Mouse (Mus musculus) neural tube, embryonic 14.5 days (tissue): Measurements from ENCODE around the gene Fam53a. TPM values are rescaled to one million over a fixed set of nuclear protein-coding genes. Genes with fewer than 3 reads are reported as not detected.

Experiments
- ATAC-seq: fragments of 200-750 bp; cut with Nextera tagmentation; 2 replicates; pipeline ENCODE4 v1.8.0; 2017; ENCODE audit warnings: low read depth, mild to moderate bottlenecking, moderate TSS enrichment, moderate library complexity
- H3K27ac ChIP-seq: fragments of 300-500 bp; sonication (generic); 2 replicates; pipeline ENCODE4 v1.5.1; 2014; ENCODE audit warnings: low read depth, mild to moderate bottlenecking, control low read depth, low read length, moderate library complexity, mixed read lengths
- H3K27me3 ChIP-seq: fragments of 300-500 bp; sonication (generic); 2 replicates; pipeline ENCODE4 v1.6.1; 2014; ENCODE audit warnings: low read length; ENCODE audit not compliant: control insufficient read depth, insufficient read depth
- H3K36me3 ChIP-seq: fragments of 300-500 bp; sonication (generic); 2 replicates; pipeline ENCODE4 v1.6.1; 2014; ENCODE audit warnings: low read length, mixed read lengths; ENCODE audit not compliant: control insufficient read depth, insufficient read depth
- H3K4me1 ChIP-seq: fragments of 300-500 bp; sonication (generic); 2 replicates; pipeline ENCODE4 v1.6.1; 2014; ENCODE audit warnings: low read length; ENCODE audit not compliant: control insufficient read depth, insufficient read depth
- H3K4me2 ChIP-seq: fragments of 300-500 bp; sonication (generic); 2 replicates; pipeline ENCODE4 v1.6.1; 2014; ENCODE audit warnings: mild to moderate bottlenecking, low read depth, low read length, control low read depth
- H3K4me3 ChIP-seq: fragments of 300-500 bp; sonication (generic); 2 replicates; pipeline ENCODE4 v1.5.1; 2014; ENCODE audit warnings: low read depth, low read length, control low read depth, mixed read lengths
- H3K9ac ChIP-seq: fragments of 300-500 bp; sonication (generic); replicated peaks from 2 replicates; pipeline ENCODE4 v1.6.1; 2014; ENCODE audit warnings: low read depth, mild to moderate bottlenecking, control low read depth, low read length, mixed read lengths
- H3K9me3 ChIP-seq: fragments of 300-500 bp; sonication (generic); 2 replicates; pipeline ENCODE4 v1.6.1; 2016; ENCODE audit warnings: low read length; ENCODE audit not compliant: control insufficient read depth
- WGBS: fragments of 180-500 bp; shearing (Covaris S2); extraction: QIAGEN DNeasy Blood & Tissue Kit; methylation state at CpG from one replicate; pipeline ENCODE4 v1.1.7; 2014; 5-methylcytosine and 5-hydroxymethylcytosine counted together
- polyA plus RNA-seq: library from polyadenylated mRNA; unstranded; fragments of >200 nt; fragmentation: Nextera tagmentation; extraction: Ambion mirVana; gene quantifications from 2 replicates; pipeline ENCODE4 v1.2.1, GENCODE M21; 2014

The Fam53a gene
- polyA plus RNA-seq, 1 experiment from 2014 or later, result 26.8 TPM

- H3K4me1 ChIP-seq, result peaks cover 15% of the 10 kb centered on the region
- H3K4me3 ChIP-seq, result peak overlapping the region; percentile 66
- H3K36me3 ChIP-seq, result 0 out of 2 replicates have a peak, but pooled peaks cover 9% of the 10 kb centered on the region
- ATAC-seq, result peak; percentile 36
- no peaks in the 10 kb centered on the region for H3K9me3 ChIP-seq
- WGBS, result under 1% methylated on average over 32 of the region's 32 CpGs
- H3K27ac ChIP-seq, result peak overlapping the region; percentile 98
- H3K9ac ChIP-seq, result peak overlapping the region; percentile 71
- no peaks in the 10 kb centered on the region for H3K27me3 ChIP-seq
- peak overlapping the region; percentile 91 for H3K4me2 ChIP-seq
Observed at GRCm38 (mm10) chr5:33657251-33657786, 27.9 kb upstream of the Fam53a start.

- Histone ChIP-seq H3K4me3 (peak overlapping the region; percentile 66), H3K9ac (peak overlapping the region; percentile 71), H3K9me3 (no peaks in the 10 kb centered on the region), H3K27me3 (no peaks in the 10 kb centered on the region), H3K27ac (no peak overlapping the region), H3K4me2 (peak overlapping the region; percentile 91), H3K4me1 (peaks cover 15% of the 10 kb centered on the region), H3K36me3 (0 out of 2 replicates have a peak, but pooled peaks cover 9% of the 10 kb centered on the region)
- ATAC-seq, result no peak
- WGBS, result 33% methylated on average over 1 of the region's 1 CpGs
Observed at GRCm38 (mm10) chr5:33656739-33657138, 27.3 kb upstream of the Fam53a start.

DNA sequence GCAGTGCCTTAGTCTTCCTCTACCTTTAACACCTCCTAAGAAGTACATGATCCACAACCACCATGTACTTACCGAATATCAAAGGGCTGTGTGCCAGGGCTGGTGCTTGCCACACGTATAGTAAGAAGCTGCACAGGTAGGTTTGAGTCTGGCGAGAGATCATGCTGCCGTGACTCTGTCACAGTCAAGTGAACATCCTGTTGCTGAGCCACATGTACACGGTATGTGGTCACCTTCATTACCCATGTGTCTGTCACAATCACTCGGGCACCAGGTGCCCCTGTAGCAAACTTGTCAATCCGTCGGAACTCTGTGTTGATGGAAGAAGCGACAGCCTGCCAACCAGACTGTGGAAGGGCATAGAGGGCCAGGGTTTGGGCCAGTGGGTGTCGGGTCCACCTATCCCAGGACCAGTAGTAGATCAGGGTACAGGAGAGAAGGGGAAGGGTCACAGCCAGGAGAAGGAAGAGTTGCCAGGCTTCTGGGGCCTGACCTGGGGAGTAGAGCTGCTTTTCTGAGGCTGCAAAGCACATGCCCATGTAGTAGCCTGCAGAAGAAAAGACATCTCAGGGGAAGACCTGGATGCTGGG lies 25.9 kb upstream of the Fam53a start:
- no peak overlapping the region for H3K4me3 ChIP-seq
- whole genome bisulfite sequencing, result 92% methylated on average over 10 of the region's 10 CpGs
- no peaks in the 10 kb centered on the region for H3K9me3 ChIP-seq
- H3K27me3 ChIP-seq, result no peaks in the 10 kb centered on the region
- H3K27ac ChIP-seq, result no peak overlapping the region
- 0 out of 2 replicates have a peak, but pooled peaks cover 9% of the 10 kb centered on the region for H3K36me3 ChIP-seq
- ATAC-seq, result no peak
- no peak overlapping the region for H3K9ac ChIP-seq
- no peak overlapping the region for H3K4me2 ChIP-seq
- peaks cover 26% of the 10 kb centered on the region for H3K4me1 ChIP-seq

DNA sequence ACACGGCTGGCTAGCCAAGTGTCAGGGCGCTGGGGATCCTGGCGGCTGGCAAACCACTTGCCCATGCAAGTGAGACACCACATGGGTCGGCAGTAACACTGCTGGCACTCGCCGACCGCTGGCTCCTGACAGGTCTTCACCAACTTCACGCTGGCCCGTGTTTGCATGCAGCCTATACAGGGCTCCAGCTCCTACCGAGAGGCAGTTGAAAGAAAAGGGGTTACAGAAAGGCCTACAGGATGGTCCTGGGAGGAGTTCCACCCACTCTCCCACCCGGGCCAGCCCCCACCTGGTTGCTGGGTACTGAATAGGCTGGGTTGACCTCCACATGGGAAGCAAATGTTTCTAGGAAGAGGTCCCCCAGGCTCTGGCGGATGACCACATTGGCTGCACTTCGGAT lies 25.0 kb upstream of the Fam53a start:
- Histone ChIP-seq H3K9ac (no peak overlapping the region), H3K4me1 (peaks cover 29% of the 10 kb centered on the region), H3K36me3 (0 out of 2 replicates have a peak, but pooled peaks cover 11% of the 10 kb centered on the region), H3K27me3 (no peaks in the 10 kb centered on the region), H3K9me3 (no peaks in the 10 kb centered on the region), H3K27ac (no peak overlapping the region), H3K4me2 (no peak overlapping the region), H3K4me3 (no peak overlapping the region)
- 93% methylated on average over 13 of the region's 13 CpGs for WGBS
- ATAC-seq, result no peak

DNA sequence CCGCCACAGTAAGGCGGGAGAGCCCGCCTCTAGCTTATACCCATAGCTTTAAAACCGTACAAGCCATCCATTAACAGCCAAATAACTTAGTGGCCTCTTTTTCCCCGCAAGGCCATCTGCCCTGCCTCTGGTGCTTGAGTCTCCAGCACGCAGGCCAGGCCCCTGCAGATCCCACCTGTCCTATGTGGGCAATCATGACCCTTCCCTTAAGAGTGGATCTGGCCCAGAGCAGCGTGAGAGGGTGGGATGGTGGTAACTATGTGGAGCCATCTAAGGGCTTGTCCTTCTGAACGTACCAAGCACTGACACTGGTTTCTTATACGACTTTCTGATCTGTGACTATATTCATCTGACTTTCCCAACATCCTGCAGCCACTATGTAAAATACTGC lies 23.3 kb upstream of the Fam53a start:
- H3K4me3 ChIP-seq, result peak overlapping the region; percentile 72
- peak overlapping the region; percentile 94; the same call in 1 of the 2 replicates for H3K27ac ChIP-seq
- ATAC-seq, result no peak; the same call in 1 of the 2 replicates
- no peaks in the 10 kb centered on the region for H3K9me3 ChIP-seq
- H3K36me3 ChIP-seq, result peaks cover 18% of the 10 kb centered on the region; the same call in 1 of the 2 replicates
- 2% methylated on average over 9 of the region's 9 CpGs for WGBS
- peaks cover 24% of the 10 kb centered on the region for H3K4me1 ChIP-seq
- H3K4me2 ChIP-seq, result peak overlapping the region; percentile 46
- H3K9ac ChIP-seq, result 0 out of 2 replicates have a peak overlapping the region, but pooled peaks have one; percentile 3
- no peaks in the 10 kb centered on the region for H3K27me3 ChIP-seq

- Histone ChIP-seq H3K27me3 (no peaks in the 10 kb centered on the region), H3K27ac (peak within 1 kb of the TSS; percentile 94), H3K36me3 (peaks cover 23% of the 10 kb centered on the region; the same call in 1 of the 2 replicates), H3K4me3 (peak within 1 kb of the TSS; percentile 72), H3K4me1 (peaks cover 24% of the 10 kb centered on the region), H3K9ac (peak within 1 kb of the TSS; percentile 76), H3K4me2 (peak within 1 kb of the TSS; percentile 46), H3K9me3 (no peaks in the 10 kb centered on the region)
- ATAC-seq, result peak; percentile 96
- WGBS, result under 1% methylated on average over 82 of the region's 82 CpGs
Observed at GRCm38 (mm10) chr5:33651921-33652782, 22.7 kb upstream of the Fam53a start, which contains the start of gene Slbp. Gene Slbp, minus strand, starts transcription at chr5:33652574.

- Histone ChIP-seq H3K9me3 (no peaks in the 10 kb centered on the region), H3K36me3 (peaks cover 23% of the 10 kb centered on the region; the same call in 1 of the 2 replicates), H3K4me1 (peaks cover 18% of the 10 kb centered on the region), H3K27ac (peak overlapping the region; percentile 94), H3K4me3 (peak overlapping the region; percentile 72), H3K27me3 (no peaks in the 10 kb centered on the region), H3K4me2 (peak overlapping the region; percentile 46), H3K9ac (peak overlapping the region; percentile 76)
- ATAC-seq, result peak; percentile 1; the same call in 1 of the 2 replicates
- under 1% methylated on average over 11 of the region's 11 CpGs for WGBS
Observed at GRCm38 (mm10) chr5:33651541-33651920, 22.1 kb upstream of the Fam53a start.

DNA sequence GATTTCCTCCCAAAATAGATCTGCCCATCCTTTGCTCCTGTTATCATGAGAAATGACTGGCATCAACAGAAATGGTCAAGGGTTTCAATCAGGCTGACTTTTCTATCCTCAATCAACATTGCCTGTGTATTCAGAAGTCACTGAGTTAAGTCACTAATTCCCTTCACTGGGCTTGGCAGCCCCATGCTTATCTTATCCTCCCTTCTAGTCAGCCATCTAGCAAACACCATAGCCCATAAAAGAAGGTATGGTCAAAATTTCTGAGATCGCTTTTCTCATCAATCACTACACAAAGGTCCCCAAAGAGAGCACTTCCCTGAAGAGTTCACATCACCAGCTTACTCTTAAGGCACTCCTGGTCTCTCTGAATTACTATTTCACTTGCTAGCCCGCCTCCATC lies 21.6 kb upstream of the Fam53a start:
- H3K4me2 ChIP-seq, result peak overlapping the region; percentile 46
- H3K9ac ChIP-seq, result peak overlapping the region; percentile 76
- H3K9me3 ChIP-seq, result no peaks in the 10 kb centered on the region
- no peak for ATAC-seq
- 19% methylated on average over 2 of the region's 2 CpGs for WGBS
- H3K4me3 ChIP-seq, result peak overlapping the region; percentile 72
- H3K27ac ChIP-seq, result peak overlapping the region; percentile 94
- H3K27me3 ChIP-seq, result no peaks in the 10 kb centered on the region
- H3K4me1 ChIP-seq, result peaks cover 14% of the 10 kb centered on the region
- peaks cover 23% of the 10 kb centered on the region; the same call in 1 of the 2 replicates for H3K36me3 ChIP-seq
